Mouse (Mus musculus) CH12.LX (cell line): ENCODE measurements around the gene Map3k6. TPM values are rescaled to one million over a fixed set of nuclear protein-coding genes. Genes with fewer than 3 reads are reported as not detected.

Source experiments
- DNase-seq: peaks from one replicate; pipeline ENCODE4 v3.0.0-alpha.2; 2013; ENCODE audit errors: extremely low read depth
- H3K27ac ChIP-seq: 2 replicates; pipeline ENCODE4 v1.5.1; 2012; ENCODE audit warnings: low read depth, mild to moderate bottlenecking, control low read depth, moderate library complexity; ENCODE audit not compliant: insufficient read depth
- H3K27me3 ChIP-seq: replicated peaks from 2 replicates; pipeline ENCODE3; 2012; ENCODE audit warnings: inconsistent platforms
- H3K36me3 ChIP-seq, 2 experiments: replicated peaks in 1 of 2; 2 replicates each; pipeline versions ENCODE3 to v1.6.1; 2012; ENCODE audit warnings: inconsistent platforms in 1 of 2, low read length in 1 of 2, mild to moderate bottlenecking in 1 of 2, mixed read lengths in 1 of 2, moderate library complexity in 1 of 2; ENCODE audit not compliant: control insufficient read depth in 1 of 2, insufficient read depth in 1 of 2
- H3K4me1 ChIP-seq, 2 experiments: 2 replicates each; pipeline ENCODE4 v1.6.1; 2012; ENCODE audit warnings: inconsistent platforms in 1 of 2, moderate library complexity in 1 of 2; ENCODE audit not compliant: insufficient read depth in 2 of 2, control insufficient read depth in 1 of 2
- H3K4me2 ChIP-seq: 2 replicates; pipeline ENCODE4 v1.6.1; 2012; ENCODE audit warnings: low read depth, mild to moderate bottlenecking, control low read depth; ENCODE audit not compliant: poor library complexity, insufficient read depth, severe bottlenecking
- H3K4me3 ChIP-seq, 3 experiments: fragments of 150-350 bp in 1 of 3; sonication (generic) in 1 of 3; replicated peaks in 1 of 3; 2 replicates each; pipeline versions ENCODE3 to v1.5.1; 2011 to 2012; ENCODE audit warnings: low read depth in 2 of 3, low read length in 2 of 3, mild to moderate bottlenecking in 2 of 3, moderate library complexity in 2 of 3, control low read depth in 1 of 3, improper control_type of control experiment in 1 of 3, inconsistent platforms in 1 of 3, mixed read lengths in 1 of 3; ENCODE audit not compliant: poor library complexity in 1 of 3
- H3K79me2 ChIP-seq: replicated peaks from 2 replicates; pipeline ENCODE4 v1.6.1; 2012; ENCODE audit warnings: mild to moderate bottlenecking, moderate library complexity; ENCODE audit not compliant: control insufficient read depth, poor library complexity, insufficient read depth, severe bottlenecking; ENCODE audit errors: extremely low read depth
- H3K9ac ChIP-seq: 2 replicates; pipeline ENCODE4 v1.6.1; 2012; ENCODE audit warnings: low read depth, mild to moderate bottlenecking, control low read depth, moderate library complexity; ENCODE audit not compliant: insufficient read depth
- H3K9me3 ChIP-seq: replicated peaks from 2 replicates; pipeline ENCODE3; 2012; ENCODE audit warnings: low read length, inconsistent platforms, mixed read lengths
- CHD2 ChIP-seq: IDR thresholded peaks from 2 replicates; pipeline ENCODE4 v1.6.1; 2011; ENCODE audit warnings: low read length, improper control_type of control experiment
- CTCF ChIP-seq, 2 experiments: IDR thresholded peaks in 1 of 2; conservative IDR thresholded peaks in 1 of 2; 2 replicates each; pipeline ENCODE4 v1.5.1; 2011 to 2012; ENCODE audit warnings: low read depth in 2 of 2, low read length in 2 of 2, improper control_type of control experiment in 1 of 2, inconsistent platforms in 1 of 2, mild to moderate bottlenecking in 1 of 2, moderate library complexity in 1 of 2
- E2F4 ChIP-seq: IDR thresholded peaks from 2 replicates; pipeline ENCODE4 v1.6.1; 2011; ENCODE audit warnings: low read depth, low read length, improper control_type of control experiment; ENCODE audit not compliant: insufficient replicate concordance
- EP300 ChIP-seq: IDR thresholded peaks from 2 replicates; pipeline ENCODE4 v1.6.1; 2011; ENCODE audit warnings: low read length, improper control_type of control experiment
- ETS1 ChIP-seq: conservative IDR thresholded peaks from 2 replicates; pipeline ENCODE4 v1.6.1; 2012; ENCODE audit warnings: low read depth, mild to moderate bottlenecking, inconsistent platforms, low read length, improper control_type of control experiment, moderate library complexity
- HCFC1 ChIP-seq: IDR thresholded peaks from 2 replicates; pipeline ENCODE4 v1.6.1; 2012; ENCODE audit warnings: low read depth, mild to moderate bottlenecking, inconsistent platforms, low read length, improper control_type of control experiment
- JUND ChIP-seq: conservative IDR thresholded peaks from 2 replicates; pipeline ENCODE4 v1.6.1; 2011; ENCODE audit warnings: low read depth, low read length, improper control_type of control experiment
- MAFK ChIP-seq: IDR thresholded peaks from 2 replicates; pipeline ENCODE4 v1.6.1; 2011; ENCODE audit warnings: low read length, improper control_type of control experiment; ENCODE audit not compliant: insufficient replicate concordance
- MEF2A ChIP-seq: IDR thresholded peaks from 2 replicates; pipeline ENCODE4 v1.6.1; 2014; ENCODE audit warnings: low read depth, mild to moderate bottlenecking, inconsistent platforms, low read length, improper control_type of control experiment, borderline replicate concordance
- MXI1 ChIP-seq: IDR thresholded peaks from 2 replicates; pipeline ENCODE4 v1.6.1; 2011; ENCODE audit warnings: mild to moderate bottlenecking, low read depth, low read length, improper control_type of control experiment
- NELFE ChIP-seq: IDR thresholded peaks from 2 replicates; pipeline ENCODE4 v1.6.1; 2011; ENCODE audit warnings: low read depth, low read length, improper control_type of control experiment
- SMC3 ChIP-seq: IDR thresholded peaks from 2 replicates; pipeline ENCODE4 v1.6.1; 2011; ENCODE audit warnings: low read depth, low read length, improper control_type of control experiment
- TCF12 ChIP-seq: IDR thresholded peaks from 2 replicates; pipeline ENCODE4 v1.6.1; 2014; ENCODE audit warnings: low read depth, mild to moderate bottlenecking, inconsistent platforms, low read length, improper control_type of control experiment
- UBTF ChIP-seq: IDR thresholded peaks from 2 replicates; pipeline ENCODE4 v1.6.1; 2012; ENCODE audit warnings: low read depth, mild to moderate bottlenecking, inconsistent platforms, low read length, improper control_type of control experiment, moderate library complexity
- USF2 ChIP-seq: conservative IDR thresholded peaks from 2 replicates; pipeline ENCODE4 v1.6.1; 2011; ENCODE audit warnings: low read depth, low read length, improper control_type of control experiment
- dilution Hi-C: fragments of 300-500 bp; cut with MboI; formaldehyde crosslinking; loops from 2 replicates; pipeline ENCODE4 v1.14.3; 2020; ENCODE audit warnings: low sequenced_read_pairs; ENCODE audit not compliant: extremely low pct_unique_long_range_greater_than_20kb, extremely low pct_ligation_motif_present
- in situ Hi-C: fragments of 300-500 bp; cut with MboI; formaldehyde crosslinking; loops from 3 replicates; pipeline ENCODE4 v1.14.3; 2019; ENCODE audit warnings: low sequenced_read_pairs, low pct_ligation_motif_present, low pct_unique_long_range_greater_than_20kb, mixed read lengths
- polyA plus RNA-seq: library from polyadenylated mRNA; unstranded; fragments of >175 nt; gene quantifications from 2 replicates; pipeline ENCODE4 v1.2.1, GENCODE M21; 2012; ENCODE audit warnings: low read depth; ENCODE audit not compliant: insufficient read length
- total RNA-seq, 2 experiments: library from RNA; depleted of rRNA; stranded (reverse); fragments of 300-350 nt in 1 of 2; fragments of >200 nt in 1 of 2; gene quantifications; 2 replicates each; pipeline ENCODE4 v1.2.3; 2012 to 2014

The Map3k6 gene
- total and polyA plus RNA-seq, 3 experiments, result 0.21 TPM; not detected in 2

DNA sequence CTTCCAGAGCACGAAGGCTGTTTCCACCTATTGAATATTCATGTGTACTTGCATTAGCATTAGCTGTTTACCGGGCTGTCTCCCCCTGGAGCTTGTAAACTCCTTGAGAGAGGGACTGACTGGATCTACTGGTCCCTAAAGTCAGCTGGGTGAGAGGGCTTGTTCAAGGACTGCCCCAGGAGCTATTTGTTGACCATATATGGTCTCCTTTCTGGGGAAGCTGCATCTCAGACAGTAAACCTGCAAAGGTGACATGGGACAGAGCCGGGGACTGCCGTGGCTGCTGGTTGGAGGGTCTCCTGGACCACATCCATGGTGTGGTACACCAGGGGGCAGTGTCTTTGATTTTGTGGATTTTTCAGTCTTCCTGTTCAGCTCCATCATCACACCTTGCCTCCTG is 42.0 kb downstream of the Map3k6 start:
- Histone ChIP-seq H3K79me2 (no peaks in the 10 kb centered on the region), H3K36me3 (no peaks in the 10 kb centered on the region), H3K4me3 (no peak overlapping the region), H3K4me1 (peaks cover 0 to 20% of the 10 kb centered on the region in 2 experiments; a peak in 2 of 4 replicates), H3K27ac (no peak overlapping the region), H3K9me3 (no peaks in the 10 kb centered on the region), H3K9ac (no peak overlapping the region), H3K4me2 (no peak overlapping the region), H3K27me3 (no peaks in the 10 kb centered on the region)
- dilution Hi-C loops (no loop called here), in situ Hi-C loops (no loop called here)
- no peak for DNase-seq
- TF ChIP-seq MEF2A (no peak), TCF12 (no peak), MXI1 (no peak), JUND (no peak), EP300 (no peak), USF2 (no peak), SMC3 (no peak), CTCF (conservative IDR thresholded peaks at IDR 0.05 in 1 of 2, IDR thresholded peaks at IDR 0.05 in 1 of 2; ENCODE audit: low read depth in 2 of 2, low read length in 2 of 2) (no peak), UBTF (no peak), ETS1 (no peak), E2F4 (no peak)

DNA sequence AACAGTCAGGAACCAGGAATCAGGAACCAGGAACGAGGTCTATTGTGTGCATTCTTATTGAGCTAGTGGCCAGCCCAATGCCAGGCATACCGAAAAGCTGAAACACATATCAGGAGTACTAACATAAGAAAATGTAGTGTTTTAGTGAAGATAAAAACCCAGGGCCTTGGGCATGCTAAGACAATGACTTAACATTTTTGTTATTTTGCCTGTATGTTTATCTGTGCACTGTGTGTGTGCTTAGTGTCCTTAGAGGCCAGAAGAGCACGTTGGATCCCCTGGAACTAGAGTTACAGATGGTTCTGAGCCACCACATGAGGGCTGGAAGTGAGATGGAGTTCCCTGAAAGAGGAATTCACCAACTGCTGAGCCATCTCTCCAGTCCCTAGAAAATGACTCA is 44.7 kb downstream of the Map3k6 start:
- TF ChIP-seq CHD2, result no peak
- no peak for TF ChIP-seq JUND
- TF ChIP-seq HCFC1, result no peak
- no peak for TF ChIP-seq MAFK
- Histone ChIP-seq H3K9ac (no peak overlapping the region), H3K4me1 (peaks cover 0 to 17% of the 10 kb centered on the region in 2 experiments; a peak in 2 of 4 replicates), H3K9me3 (no peaks in the 10 kb centered on the region), H3K4me3 (no peak overlapping the region), H3K27me3 (no peaks in the 10 kb centered on the region), H3K27ac (no peak overlapping the region), H3K79me2 (no peaks in the 10 kb centered on the region), H3K36me3 (no peaks in the 10 kb centered on the region), H3K4me2 (no peak overlapping the region)
- in situ Hi-C loops, result no loop called here
- dilution Hi-C loops, result no loop called here
- DNase-seq, result no peak

DNA sequence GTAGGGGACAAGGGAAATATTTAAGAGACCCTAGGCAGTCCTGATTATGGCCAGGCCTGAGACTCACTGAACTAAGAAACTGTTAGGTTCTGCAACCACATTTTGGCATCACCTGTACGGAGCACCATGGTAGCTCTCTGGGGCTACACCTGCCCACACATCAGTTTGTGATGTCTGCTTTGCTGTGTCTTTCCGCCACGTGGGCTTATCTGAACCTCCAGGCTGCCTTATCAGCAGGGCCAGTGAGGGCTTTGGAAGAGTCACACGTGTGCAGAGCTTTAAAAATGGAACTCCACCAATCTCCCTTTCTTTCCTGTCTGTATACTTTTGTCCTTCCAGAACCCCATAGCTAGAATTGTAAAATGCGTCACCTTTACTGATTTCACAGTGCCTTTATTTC is 45.3 kb downstream of the Map3k6 start:
- no peak for DNase-seq
- H3K79me2 ChIP-seq, result no peaks in the 10 kb centered on the region
- H3K9me3 ChIP-seq, result no peaks in the 10 kb centered on the region
- no peak overlapping the region for H3K4me2 ChIP-seq
- no peak overlapping the region for H3K9ac ChIP-seq
- H3K4me3 ChIP-seq, result no peak overlapping the region
- H3K36me3 ChIP-seq, result no peaks in the 10 kb centered on the region
- peaks cover 0 to 17% of the 10 kb centered on the region in 2 experiments; a peak in 2 of 4 replicates for H3K4me1 ChIP-seq
- no peaks in the 10 kb centered on the region for H3K27me3 ChIP-seq
- in situ Hi-C loops (no loop called here), dilution Hi-C loops (no loop called here)
- no peak overlapping the region for H3K27ac ChIP-seq
- no peak for TF ChIP-seq NELFE
- TF ChIP-seq, all 38 proteins: peak for 0
